13 mouse cellular contexts compared by ENCODE assay signal in the genomic region with DNA sequence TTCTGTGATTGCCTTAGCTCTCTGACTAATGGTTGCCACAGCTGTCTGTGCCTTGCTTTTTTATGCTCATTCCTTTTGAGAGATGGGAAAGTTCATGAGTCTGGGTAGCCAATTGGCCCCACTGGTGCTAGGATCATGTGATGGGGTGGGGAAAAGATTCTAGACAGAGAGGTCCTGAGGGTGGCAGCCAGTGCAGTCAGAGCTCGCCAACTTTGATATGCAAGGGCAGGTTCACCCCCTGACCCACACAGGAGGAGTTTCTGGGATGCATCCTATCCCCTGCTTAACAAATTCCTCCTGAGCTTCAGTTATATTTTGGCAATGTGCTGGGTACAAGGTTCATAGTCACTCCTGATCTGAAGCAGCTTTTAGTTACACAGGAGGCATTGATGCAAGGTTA.
"Had no signal": no experiment of that assay in that cellular context is flagged by ENCODE, and none has a peak within 500 bp of the region (broad histone marks: within the 10 kb centered on the region; RNA-seq: fewer than 3 reads in every experiment).

No protein-coding gene starts in this region.

- H3K9me3 ChIP-seq: limb, embryonic 10.5 days; liver, embryonic 13.5 days; lung, embryonic 15.5 days; midbrain, embryonic 12.5 days had no signal

- H3K9ac ChIP-seq: liver, embryonic 13.5 days; liver, postnatal 0 days; lung, embryonic 15.5 days; midbrain, embryonic 12.5 days had no signal

- DNase-seq: liver, embryonic 13.5 days; liver, postnatal 0 days; lung, postnatal 14 days; thymus, postnatal 14 days had no signal

- H3K36me3 ChIP-seq: limb, embryonic 10.5 days; liver, embryonic 13.5 days; lung, embryonic 15.5 days; midbrain, embryonic 12.5 days had no signal

- H3K27ac ChIP-seq: left cerebral cortex, adult 2 months; limb, embryonic 10.5 days; liver, embryonic 13.5 days; lung, embryonic 15.5 days; macrophage; midbrain, embryonic 12.5 days; stomach, postnatal 0 days had no signal

- H3K4me3 ChIP-seq: left cerebral cortex, adult 2 months; limb, embryonic 10.5 days; liver, embryonic 13.5 days; lung, embryonic 15.5 days; megakaryocyte, embryonic 14.5 days; midbrain, embryonic 12.5 days had no signal

- H3K4me2 ChIP-seq: liver, embryonic 13.5 days; lung, embryonic 15.5 days; midbrain, embryonic 12.5 days had no signal

- ATAC-seq: intestine, embryonic 16.5 days; liver, postnatal 0 days; midbrain, embryonic 16.5 days had no signal
